Mouse (Mus musculus) heart, embryonic 15.5 days (tissue): ENCODE data around the gene Npl. TPM values are rescaled to one million over a fixed set of nuclear protein-coding genes. Genes with fewer than 3 reads are reported as not detected.
"Not testable (repeated sequence)": the region's sequence is repeated elsewhere in the genome, so short reads cannot be mapped to it uniquely, and the experiment has no call there.

Experiments used
- ATAC-seq: fragments of 200-750 bp; cut with Nextera tagmentation; replicated peaks from 2 replicates; pipeline ENCODE4 v1.8.0; 2017; ENCODE audit warnings: low read depth, moderate TSS enrichment; ENCODE audit not compliant: insufficient number of reproducible peaks, insufficient read depth, low FRiP score
- H3K27ac ChIP-seq: fragments of 300-500 bp; sonication (generic); 2 replicates; pipeline ENCODE4 v1.5.1; 2015; ENCODE audit warnings: mild to moderate bottlenecking, inconsistent platforms
- H3K27me3 ChIP-seq: fragments of 300-500 bp; sonication (generic); 2 replicates; pipeline ENCODE4 v1.6.1; 2015; ENCODE audit warnings: inconsistent platforms
- H3K36me3 ChIP-seq: fragments of 300-500 bp; sonication (generic); 2 replicates; pipeline ENCODE4 v1.6.1; 2015; ENCODE audit warnings: mild to moderate bottlenecking, inconsistent platforms
- H3K4me1 ChIP-seq: fragments of 300-500 bp; sonication (generic); replicated peaks from 2 replicates; pipeline ENCODE4 v1.6.1; 2015; ENCODE audit warnings: inconsistent platforms
- H3K4me2 ChIP-seq: fragments of 300-500 bp; sonication (generic); 2 replicates; pipeline ENCODE4 v1.6.1; 2015; ENCODE audit warnings: inconsistent platforms, mild to moderate bottlenecking, moderate library complexity
- H3K4me3 ChIP-seq: fragments of 300-500 bp; sonication (generic); 2 replicates; pipeline ENCODE4 v1.5.1; 2015; ENCODE audit warnings: mild to moderate bottlenecking, inconsistent platforms
- H3K9ac ChIP-seq: fragments of 300-500 bp; sonication (generic); 2 replicates; pipeline ENCODE4 v1.6.1; 2015; ENCODE audit warnings: mild to moderate bottlenecking, inconsistent platforms
- H3K9me3 ChIP-seq: fragments of 300-500 bp; sonication (generic); replicated peaks from 2 replicates; pipeline ENCODE4 v1.6.1; 2016; ENCODE audit warnings: inconsistent platforms
- WGBS: fragments of 180-500 bp; shearing (Covaris S2); methylation state at CpG from one replicate; pipeline ENCODE4 v1.1.7; 2015; ENCODE audit warnings: mixed read lengths; 5-methylcytosine and 5-hydroxymethylcytosine counted together
- polyA plus RNA-seq: library from polyadenylated mRNA; unstranded; fragments of >200 nt; fragmentation: Nextera tagmentation; extraction: Ambion mirVana; gene quantifications from 2 replicates; pipeline ENCODE4 v1.2.1, GENCODE M21; 2015

The Npl gene
- polyA plus RNA-seq, 1 experiment from 2014 or later = 5.2 TPM

DNA sequence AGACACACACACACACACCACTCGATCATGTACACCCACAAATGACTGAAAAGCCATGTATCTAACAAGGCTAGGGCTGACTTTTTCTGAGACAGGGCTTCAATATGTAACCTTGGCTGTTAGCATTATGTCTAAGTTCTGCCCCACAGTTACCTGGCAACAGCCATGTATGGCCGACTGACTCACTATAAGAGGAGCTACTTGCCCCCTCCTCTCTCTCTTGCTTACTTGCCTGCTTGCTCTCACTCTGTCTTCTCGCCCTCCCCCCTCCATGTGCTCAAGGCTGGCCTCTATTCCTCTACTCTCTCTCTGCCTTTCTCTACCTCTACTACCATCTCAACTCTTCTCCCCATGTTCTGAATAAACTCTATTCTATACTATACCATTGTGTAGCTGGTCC lies 9.1 kb downstream of the Npl start:
- Histone ChIP-seq H3K4me1 (peaks cover 16% of the 10 kb centered on the region), H3K9me3 (no peaks in the 10 kb centered on the region), H3K27ac (no peak overlapping the region), H3K36me3 (no peaks in the 10 kb centered on the region), H3K27me3 (no peaks in the 10 kb centered on the region), H3K9ac (no peak overlapping the region), H3K4me3 (no peak overlapping the region), H3K4me2 (no peak overlapping the region)
- ATAC-seq = no peak
- 83% methylated on average over 3 of the region's 3 CpGs for WGBS

DNA sequence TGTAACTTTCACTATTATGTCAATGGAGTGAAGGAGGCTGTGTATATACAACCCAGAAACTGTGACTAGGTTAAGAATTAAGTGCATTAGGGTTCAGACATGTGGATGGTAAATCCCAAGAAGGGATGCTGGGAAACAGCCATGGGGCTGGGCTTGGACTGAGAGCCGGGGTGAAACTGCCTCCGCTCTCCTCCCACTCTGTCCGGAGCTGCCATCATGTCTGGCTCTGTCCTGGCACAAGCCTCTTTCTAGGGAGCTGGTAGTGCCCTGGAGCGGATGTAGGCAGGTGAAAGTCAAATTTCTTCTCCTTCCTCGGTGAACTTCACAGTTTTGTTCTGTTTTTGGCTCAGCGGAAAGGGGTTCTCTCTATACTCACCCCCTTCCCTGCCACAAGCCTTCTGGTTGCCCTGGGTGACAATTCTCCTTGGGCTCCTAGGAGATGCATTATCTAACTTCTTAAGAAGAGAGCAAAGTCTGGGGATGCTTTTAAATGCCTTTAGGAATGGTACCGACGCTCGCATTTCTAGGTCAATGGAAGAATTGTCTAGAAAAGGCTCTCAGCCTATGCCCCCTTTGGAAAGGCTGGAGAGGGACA lies 10.0 kb downstream of the Npl start:
- Histone ChIP-seq H3K4me1 (peaks cover 16% of the 10 kb centered on the region), H3K4me2 (no peak overlapping the region), H3K4me3 (no peak overlapping the region), H3K36me3 (no peaks in the 10 kb centered on the region), H3K27me3 (no peaks in the 10 kb centered on the region), H3K27ac (no peak overlapping the region), H3K9me3 (no peaks in the 10 kb centered on the region), H3K9ac (no peak overlapping the region)
- 77% methylated on average over 9 of the region's 9 CpGs for WGBS
- ATAC-seq = no peak

DNA sequence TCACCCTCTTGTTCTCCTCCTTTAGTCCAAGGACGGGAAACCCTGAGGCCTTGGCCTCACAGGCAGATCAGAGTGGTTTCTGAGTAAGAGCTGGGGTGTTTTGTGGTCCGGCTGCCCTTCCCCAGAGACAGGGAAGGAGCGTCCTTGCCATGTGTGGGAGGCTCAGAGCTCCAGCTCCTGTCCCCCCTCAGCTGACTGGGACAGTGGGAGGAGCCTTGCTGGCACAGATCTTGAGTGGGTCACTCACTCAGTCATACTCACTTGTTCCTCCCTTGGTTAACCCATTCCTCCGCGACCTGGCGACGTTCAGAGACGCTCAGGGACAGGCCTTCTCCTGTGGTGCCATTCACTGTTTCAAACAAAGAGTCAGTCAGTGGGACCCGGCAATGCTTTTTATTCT lies 14.2 kb downstream of the Npl start:
- Histone ChIP-seq H3K36me3 (no peaks in the 10 kb centered on the region), H3K4me3 (no peak overlapping the region), H3K4me1 (peaks cover 9% of the 10 kb centered on the region; the same call in 1 of the 2 replicates), H3K27ac (no peak overlapping the region), H3K4me2 (no peak overlapping the region), H3K27me3 (no peaks in the 10 kb centered on the region), H3K9me3 (no peaks in the 10 kb centered on the region), H3K9ac (no peak overlapping the region)
- 69% methylated on average over 9 of the region's 9 CpGs for WGBS
- ATAC-seq = no peak

DNA sequence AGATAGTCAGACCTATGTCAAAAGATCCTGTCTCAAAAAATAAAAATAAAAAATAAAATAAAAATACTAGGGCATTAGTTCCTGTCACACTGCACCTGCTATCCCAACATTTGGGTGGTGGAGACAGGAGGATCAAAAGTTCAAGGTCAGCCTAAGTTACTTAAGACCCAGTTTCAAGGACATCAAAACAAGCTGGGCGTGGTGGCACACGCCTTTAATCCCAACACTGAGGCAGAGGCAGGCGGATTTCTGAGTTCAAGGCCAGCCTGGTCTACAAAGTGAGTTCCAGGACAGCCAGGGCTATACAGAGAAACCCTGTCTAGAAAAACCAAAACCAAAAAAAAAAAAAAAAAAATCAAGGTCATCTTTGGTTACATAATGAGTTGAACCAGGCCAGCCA lies 16.9 kb downstream of the Npl start:
- not testable (repeated sequence) for H3K36me3 ChIP-seq, H3K9me3 ChIP-seq, H3K4me2 ChIP-seq, H3K4me1 ChIP-seq, H3K27me3 ChIP-seq, H3K9ac ChIP-seq, ATAC-seq, H3K4me3 ChIP-seq
- peak overlapping the region; percentile 44; the same call in 1 of the 2 replicates for H3K27ac ChIP-seq
- WGBS = 94% methylated on average over 3 of the region's 3 CpGs

DNA sequence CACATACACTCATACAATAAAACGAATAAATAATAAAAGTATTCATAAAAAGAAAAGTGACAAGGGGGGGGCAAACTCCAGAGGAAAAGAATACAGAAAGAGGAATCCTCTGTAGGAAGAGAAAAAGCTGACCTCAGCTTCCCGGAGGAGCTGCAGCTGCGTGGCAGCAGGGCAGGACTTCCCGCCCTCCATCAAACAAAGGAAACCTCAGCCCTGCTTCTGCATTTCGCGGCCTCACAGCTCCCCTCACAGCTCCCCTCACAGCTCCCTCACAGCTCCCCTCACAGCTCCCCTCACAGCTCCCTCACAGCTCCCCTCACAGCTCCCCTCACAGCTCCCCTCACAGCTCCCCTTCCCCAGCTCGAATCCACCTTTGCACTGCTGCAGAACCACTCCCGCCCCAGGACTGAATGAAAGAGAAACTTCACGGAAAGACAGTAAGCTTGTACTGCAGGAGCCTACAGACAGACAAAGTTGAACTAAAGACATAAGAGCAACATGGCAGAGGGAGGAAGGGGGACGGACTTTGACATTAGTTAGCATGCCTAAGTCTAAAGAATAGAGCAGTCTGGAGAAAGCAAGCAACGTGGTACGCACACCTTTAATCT lies 17.5 kb downstream of the Npl start:
- no peaks in the 10 kb centered on the region for H3K27me3 ChIP-seq
- peak overlapping the region; percentile 44 for H3K27ac ChIP-seq
- H3K9ac ChIP-seq = peak overlapping the region; percentile 36; the same call in 1 of the 2 replicates

DNA sequence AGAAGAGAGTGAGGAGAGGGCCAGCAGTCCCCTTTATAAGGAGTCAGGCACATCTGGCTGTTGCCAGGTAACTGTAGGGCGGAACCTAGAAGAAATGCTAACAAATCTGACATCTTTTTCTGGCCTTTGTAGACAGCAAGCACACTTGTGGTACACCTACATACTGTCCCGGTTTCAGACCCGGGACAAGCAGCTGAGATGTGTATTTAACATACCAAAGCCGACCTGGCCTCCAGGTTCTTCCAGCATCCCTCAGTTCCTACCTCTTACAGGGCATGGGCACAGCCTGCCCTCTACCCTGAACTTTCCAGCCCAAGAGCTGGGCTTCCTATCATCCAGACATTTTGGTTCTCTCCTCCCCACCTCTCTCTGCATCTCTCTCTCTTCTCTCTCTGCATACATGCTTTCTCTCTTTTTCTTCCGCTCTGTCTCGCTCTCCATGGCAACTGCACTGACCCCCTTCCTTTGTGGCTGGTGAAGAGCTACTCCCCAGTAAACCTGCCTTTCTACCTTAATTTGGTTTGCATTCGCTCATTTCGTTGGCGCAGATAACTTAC lies 18.1 kb downstream of the Npl start:
- no peaks in the 10 kb centered on the region for H3K36me3 ChIP-seq
- H3K27ac ChIP-seq = no peak overlapping the region
- H3K4me1 ChIP-seq = peaks cover 9% of the 10 kb centered on the region; the same call in 1 of the 2 replicates
- H3K27me3 ChIP-seq = no peaks in the 10 kb centered on the region
- peak overlapping the region; percentile 36; the same call in 1 of the 2 replicates for H3K9ac ChIP-seq
- 39% methylated on average over 9 of the region's 9 CpGs for WGBS
- H3K4me2 ChIP-seq = peak overlapping the region; percentile 56
- no peak for ATAC-seq
- H3K4me3 ChIP-seq = peak overlapping the region; percentile 30
- H3K9me3 ChIP-seq = no peaks in the 10 kb centered on the region

More for the DNA sequence above, 17.5 kb downstream of the Npl start:
- peak overlapping the region; percentile 30 for H3K4me3 ChIP-seq
- H3K4me1 ChIP-seq = peaks cover 9% of the 10 kb centered on the region; the same call in 1 of the 2 replicates
- no peaks in the 10 kb centered on the region for H3K9me3 ChIP-seq
- WGBS = 21% methylated on average over 12 of the region's 12 CpGs
- H3K4me2 ChIP-seq = peak overlapping the region; percentile 56
- H3K36me3 ChIP-seq = no peaks in the 10 kb centered on the region
- ATAC-seq = no peak

DNA sequence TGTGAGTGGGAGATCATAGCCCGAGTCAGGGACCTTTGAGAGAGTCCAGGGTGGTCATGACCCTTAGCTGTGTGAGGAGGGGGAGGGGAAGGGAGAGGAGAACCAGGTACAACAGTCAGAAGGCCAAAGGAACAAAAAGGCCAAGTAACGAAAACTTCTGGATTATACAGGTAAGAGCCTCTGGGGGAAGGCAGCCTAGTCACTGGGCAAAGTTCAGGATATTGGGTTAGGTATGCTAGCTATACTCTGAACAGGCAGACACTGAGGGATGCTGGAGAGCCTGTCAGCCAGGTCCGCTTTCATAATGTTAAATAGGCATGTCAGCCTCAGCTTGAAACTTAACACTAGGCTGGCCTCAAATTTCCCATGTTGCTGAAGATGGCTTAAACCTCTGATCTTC lies 27.7 kb downstream of the Npl start:
- H3K9me3 ChIP-seq = no peaks in the 10 kb centered on the region
- H3K4me1 ChIP-seq = no peaks in the 10 kb centered on the region
- ATAC-seq = no peak
- H3K27me3 ChIP-seq = no peaks in the 10 kb centered on the region
- no peaks in the 10 kb centered on the region for H3K36me3 ChIP-seq
- H3K4me2 ChIP-seq = no peak overlapping the region
- no peak overlapping the region for H3K4me3 ChIP-seq
- no peak overlapping the region for H3K9ac ChIP-seq
- 56% methylated on average over 3 of the region's 3 CpGs for WGBS
- no peak overlapping the region for H3K27ac ChIP-seq

DNA sequence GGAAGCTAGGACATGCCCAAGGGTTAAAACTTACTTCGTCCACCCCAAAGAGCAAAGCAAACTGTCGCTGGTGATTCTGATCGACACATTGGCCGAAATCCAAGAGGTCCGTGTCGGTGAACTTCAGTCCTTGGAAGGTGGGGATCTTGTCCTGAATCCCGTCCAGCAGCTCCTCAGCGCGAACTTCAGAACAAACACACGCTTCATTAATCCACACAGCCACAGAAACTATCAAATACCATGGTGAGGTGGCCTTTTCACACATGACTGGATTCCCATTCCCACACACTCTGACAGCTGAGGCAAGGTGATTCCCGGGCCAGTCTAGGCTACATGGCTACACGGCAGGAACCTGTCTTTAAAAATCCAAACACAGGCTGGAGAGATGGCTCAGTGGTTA lies 34.5 kb downstream of the Npl start:
- Histone ChIP-seq H3K9me3 (no peaks in the 10 kb centered on the region), H3K27ac (no peak overlapping the region), H3K27me3 (no peaks in the 10 kb centered on the region), H3K9ac (no peak overlapping the region), H3K36me3 (no peaks in the 10 kb centered on the region), H3K4me1 (no peaks in the 10 kb centered on the region), H3K4me3 (no peak overlapping the region), H3K4me2 (no peak overlapping the region)
- ATAC-seq = no peak
- WGBS = 75% methylated on average over 12 of the region's 12 CpGs

DNA sequence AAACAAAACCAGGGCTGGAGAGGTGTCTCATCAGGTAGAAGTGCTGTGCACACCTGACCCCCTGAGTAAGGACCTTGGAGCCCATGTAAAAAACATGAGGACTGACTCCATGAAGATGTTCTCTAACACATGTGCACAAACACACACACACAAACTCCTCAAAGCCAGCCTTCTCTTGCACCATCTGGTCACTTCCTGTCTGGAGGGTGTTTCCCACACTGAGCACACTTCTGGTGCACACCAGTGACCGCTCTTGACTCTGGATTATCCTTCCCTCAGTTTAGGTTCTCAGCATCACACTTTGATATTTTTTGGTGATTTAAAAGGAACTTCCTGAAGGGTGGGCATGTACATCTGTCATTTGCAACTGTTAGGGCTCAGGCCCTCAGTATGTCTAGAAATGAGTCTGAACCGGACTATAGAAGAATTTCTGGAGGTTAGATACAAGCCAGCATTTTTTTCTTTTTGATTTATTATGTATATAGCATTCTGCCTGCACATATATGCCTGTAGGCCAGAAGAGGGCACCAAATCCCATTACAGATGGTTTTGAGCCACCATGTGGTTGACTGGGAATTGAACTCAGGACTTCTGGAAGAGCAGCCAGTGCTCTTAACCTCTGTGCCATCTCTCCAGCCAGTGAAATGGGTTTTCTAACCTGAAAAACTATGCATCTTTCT lies 39.4 kb downstream of the Npl start:
- Histone ChIP-seq H3K36me3 (no peaks in the 10 kb centered on the region), H3K4me3 (no peak overlapping the region), H3K27me3 (no peaks in the 10 kb centered on the region), H3K9ac (no peak overlapping the region), H3K27ac (no peak overlapping the region), H3K9me3 (no peaks in the 10 kb centered on the region), H3K4me1 (no peaks in the 10 kb centered on the region), H3K4me2 (no peak overlapping the region)
- ATAC-seq = no peak
- 56% methylated on average over 2 of the region's 2 CpGs for WGBS

DNA sequence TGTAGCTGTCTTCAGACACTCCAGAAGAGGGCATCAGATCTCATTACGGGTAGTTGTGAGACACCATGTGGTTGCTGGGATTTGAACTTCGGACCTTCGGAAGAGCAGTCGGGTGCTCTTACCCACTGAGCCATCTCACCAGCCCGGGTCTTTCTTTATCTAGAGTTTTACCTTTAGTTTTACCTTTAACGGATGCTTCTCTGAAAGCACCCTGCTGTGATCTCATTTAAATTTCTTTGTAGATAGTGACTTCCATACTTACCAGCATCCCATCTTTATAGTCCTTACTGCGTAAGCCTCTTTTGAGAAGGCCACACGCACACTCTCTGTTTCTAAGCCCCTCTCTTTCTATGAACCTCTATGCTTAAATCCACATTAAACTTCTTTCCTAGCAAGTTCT lies 40.3 kb downstream of the Npl start:
- not testable (repeated sequence) for H3K27ac ChIP-seq, H3K9ac ChIP-seq, H3K27me3 ChIP-seq, H3K36me3 ChIP-seq, H3K4me2 ChIP-seq, H3K4me3 ChIP-seq, H3K9me3 ChIP-seq, H3K4me1 ChIP-seq, ATAC-seq
- 66% methylated on average over 8 of the region's 8 CpGs for WGBS

DNA sequence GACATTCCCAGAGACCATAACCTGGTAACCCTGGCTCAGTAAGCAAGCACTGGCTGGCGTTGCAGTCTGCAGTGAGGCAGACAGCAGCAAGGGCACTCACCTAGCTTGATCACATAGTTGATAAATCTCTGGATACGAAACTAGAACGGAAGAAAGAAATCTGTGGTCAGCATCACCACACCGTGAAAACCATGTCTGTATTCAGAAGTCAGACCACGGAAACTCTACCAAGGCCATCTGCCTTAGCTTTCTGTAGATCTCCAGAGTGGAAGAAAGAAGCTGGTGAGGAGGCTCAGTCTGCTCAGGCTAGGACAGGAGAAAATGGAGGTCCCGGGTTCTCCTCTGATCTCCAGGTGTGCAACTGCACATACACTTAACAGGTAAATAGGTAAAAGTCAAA lies 40.8 kb downstream of the Npl start:
- H3K27ac ChIP-seq = no peak overlapping the region
- no peak for ATAC-seq
- no peaks in the 10 kb centered on the region for H3K27me3 ChIP-seq
- no peaks in the 10 kb centered on the region for H3K9me3 ChIP-seq
- WGBS = 75% methylated on average over 6 of the region's 6 CpGs
- H3K9ac ChIP-seq = no peak overlapping the region
- H3K36me3 ChIP-seq = no peaks in the 10 kb centered on the region
- no peak overlapping the region for H3K4me2 ChIP-seq
- H3K4me1 ChIP-seq = no peaks in the 10 kb centered on the region
- no peak overlapping the region for H3K4me3 ChIP-seq
